Mouse (Mus musculus): Measurements from ENCODE around the gene Jakmip3. TPM values are rescaled to one million over a fixed set of nuclear protein-coding genes. Genes with fewer than 3 reads are reported as not detected.

Jakmip3 gene
- polyA plus RNA-seq, 1 experiment: not detected

- no peak for TF ChIP-seq GATA1 (IDR thresholded peaks at IDR 0.05; ENCODE audit: low read length)
Observed at GRCm38 (mm10) chr7:139077283-139077682, 136.8 kb downstream of the Jakmip3 start.

- TF ChIP-seq GATA1 (IDR thresholded peaks at IDR 0.05; ENCODE audit: low read length): no peak
Observed at GRCm38 (mm10) chr7:139078181-139078580, 137.7 kb downstream of the Jakmip3 start.

- no peak for TF ChIP-seq GATA1 (IDR thresholded peaks at IDR 0.05; ENCODE audit: low read length)
Observed at GRCm38 (mm10) chr7:139079141-139079540, 138.6 kb downstream of the Jakmip3 start.

- no peak for TF ChIP-seq GATA1 (IDR thresholded peaks at IDR 0.05; ENCODE audit: low read length)
Observed at GRCm38 (mm10) chr7:139080714-139081113, 140.2 kb downstream of the Jakmip3 start.

GRCm38 (mm10) chr7:139081158-139081557 lies 140.6 kb downstream of the Jakmip3 start:
- TF ChIP-seq GATA1 (IDR thresholded peaks at IDR 0.05; ENCODE audit: low read length): no peak

- no peak for TF ChIP-seq GATA1 (IDR thresholded peaks at IDR 0.05; ENCODE audit: low read length)
Observed at GRCm38 (mm10) chr7:139082281-139082680, 141.8 kb downstream of the Jakmip3 start.

- no peak for TF ChIP-seq GATA1 (IDR thresholded peaks at IDR 0.05; ENCODE audit: low read length)
Observed at GRCm38 (mm10) chr7:139084316-139084715, 143.8 kb downstream of the Jakmip3 start.

- no peak for TF ChIP-seq GATA1 (IDR thresholded peaks at IDR 0.05; ENCODE audit: low read length)
Observed at GRCm38 (mm10) chr7:139085629-139086194, 145.2 kb downstream of the Jakmip3 start, which contains the start of gene Dpysl4. Gene Dpysl4 (plus strand): TSS chr7:139086001.

- TF ChIP-seq GATA1 (IDR thresholded peaks at IDR 0.05; ENCODE audit: low read length): no peak
Observed at GRCm38 (mm10) chr7:139086195-139087158, 145.9 kb downstream of the Jakmip3 start.

GRCm38 (mm10) chr7:139087801-139088200 lies 147.3 kb downstream of the Jakmip3 start:
- TF ChIP-seq GATA1 (IDR thresholded peaks at IDR 0.05; ENCODE audit: low read length): no peak

GRCm38 (mm10) chr7:139089892-139090874 lies 149.7 kb downstream of the Jakmip3 start:
- no peak for TF ChIP-seq GATA1 (IDR thresholded peaks at IDR 0.05; ENCODE audit: low read length)

GRCm38 (mm10) chr7:139091681-139092080 lies 151.2 kb downstream of the Jakmip3 start:
- TF ChIP-seq GATA1 (IDR thresholded peaks at IDR 0.05; ENCODE audit: low read length): no peak

GRCm38 (mm10) chr7:139092676-139093075 lies 152.1 kb downstream of the Jakmip3 start:
- TF ChIP-seq GATA1 (IDR thresholded peaks at IDR 0.05; ENCODE audit: low read length): no peak

- TF ChIP-seq GATA1 (IDR thresholded peaks at IDR 0.05; ENCODE audit: low read length): no peak
Observed at GRCm38 (mm10) chr7:139093124-139093523, 152.6 kb downstream of the Jakmip3 start.

GRCm38 (mm10) chr7:139093781-139094180 lies 153.3 kb downstream of the Jakmip3 start:
- TF ChIP-seq GATA1 (IDR thresholded peaks at IDR 0.05; ENCODE audit: low read length): no peak
